Mouse (Mus musculus): Measurements from ENCODE around the gene Zkscan17. TPM values are rescaled to one million over a fixed set of nuclear protein-coding genes. Genes with fewer than 3 reads are reported as not detected.
A peak's percentile ranks its signal among the peaks of the same experiment; 100 is the strongest.

The Zkscan17 gene
- polyA plus RNA-seq, 1 experiment = 52.5 TPM

DNA sequence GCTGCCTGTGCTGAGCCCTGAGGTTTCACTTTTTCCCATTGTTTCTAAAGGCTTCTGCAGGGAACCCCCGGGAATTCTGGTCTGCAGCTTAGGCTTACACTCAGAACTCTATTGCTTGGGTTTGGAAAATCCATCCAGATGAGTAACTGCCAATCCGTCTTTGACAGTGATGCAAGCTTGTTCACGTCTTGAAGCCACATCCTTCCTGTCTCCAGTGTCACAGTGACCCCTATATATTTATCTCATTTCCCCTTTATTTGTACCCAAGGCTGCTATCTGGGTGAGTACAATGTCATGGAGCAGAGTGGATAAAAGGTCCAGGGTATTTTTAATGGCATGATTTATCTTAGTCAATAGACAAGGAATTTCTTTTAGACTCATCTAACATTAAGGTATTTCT, 14.8 kb upstream of the Zkscan17 start, which contains the start of gene Nlrp3:
Gene Nlrp3 (plus strand): TSS at position 245 of the 400 bp plus-strand sequence.
- Histone ChIP-seq H3K36me3 (ENCODE audit: control insufficient read depth, insufficient read depth, low read length, poor library complexity, severe bottlenecking) (no peaks in the 10 kb centered on the region), H3K4me3 (ENCODE audit: low read depth, low read length) (no peak within 1 kb of the TSS), H3K27me3 (ENCODE audit: control insufficient read depth, insufficient read depth, low read length, poor library complexity, severe bottlenecking) (no peaks in the 10 kb centered on the region), H3K4me1 (ENCODE audit: control insufficient read depth, insufficient read depth, low read length) (no peaks in the 10 kb centered on the region), H3K9ac (ENCODE audit: low read depth, poor library complexity, severe bottlenecking) (no peak within 1 kb of the TSS), H3K9me3 (replicated peaks; ENCODE audit: control insufficient read depth, insufficient read depth, low read length, poor library complexity, severe bottlenecking) (no peaks in the 10 kb centered on the region), H3K27ac (ENCODE audit: insufficient read depth, low read length) (no peak within 1 kb of the TSS)
- TF ChIP-seq CTCF (IDR thresholded peaks at IDR 0.05; ENCODE audit: low read depth, low read length) = no peak
- TF ChIP-seq EP300 (IDR thresholded peaks at IDR 0.05; ENCODE audit: insufficient read depth, low read depth, low read length) = no peak
- TF ChIP-seq POLR2A (IDR thresholded peaks at IDR 0.05; ENCODE audit: insufficient read depth, low read length) = no peak

DNA sequence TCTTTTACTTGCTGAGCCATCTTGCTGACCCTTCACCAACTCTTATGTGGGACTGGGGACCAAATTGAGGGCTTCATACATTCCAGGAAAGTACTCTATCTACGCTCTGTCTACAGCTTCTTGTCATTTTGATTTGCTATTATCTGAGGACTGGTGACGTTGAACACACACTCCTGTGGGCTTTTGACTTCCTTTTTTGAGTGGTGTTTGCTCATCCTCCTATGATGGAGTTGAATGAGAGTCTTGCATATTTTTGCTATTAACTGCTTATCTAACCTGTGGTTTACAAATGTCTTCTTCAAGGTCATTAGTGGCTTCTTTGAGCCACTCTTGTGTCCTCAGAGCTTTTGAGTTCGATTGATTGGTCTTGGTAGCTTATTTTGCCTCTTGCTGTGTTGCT, 13.6 kb upstream of the Zkscan17 start:
- H3K27ac ChIP-seq (ENCODE audit: insufficient read depth, low read length) = no peak overlapping the region
- no peaks in the 10 kb centered on the region for H3K9me3 ChIP-seq (replicated peaks; ENCODE audit: control insufficient read depth, insufficient read depth, low read length, poor library complexity, severe bottlenecking)
- no peaks in the 10 kb centered on the region for H3K27me3 ChIP-seq (ENCODE audit: control insufficient read depth, insufficient read depth, low read length, poor library complexity, severe bottlenecking)
- no peaks in the 10 kb centered on the region for H3K36me3 ChIP-seq (ENCODE audit: control insufficient read depth, insufficient read depth, low read length, poor library complexity, severe bottlenecking)
- no peaks in the 10 kb centered on the region for H3K4me1 ChIP-seq (ENCODE audit: control insufficient read depth, insufficient read depth, low read length)
- H3K4me3 ChIP-seq (ENCODE audit: low read depth, low read length) = no peak overlapping the region
- H3K9ac ChIP-seq (ENCODE audit: low read depth, poor library complexity, severe bottlenecking) = no peak overlapping the region
- TF ChIP-seq POLR2A (IDR thresholded peaks at IDR 0.05; ENCODE audit: insufficient read depth, low read length) = no peak
- TF ChIP-seq CTCF (IDR thresholded peaks at IDR 0.05; ENCODE audit: low read depth, low read length) = no peak

DNA sequence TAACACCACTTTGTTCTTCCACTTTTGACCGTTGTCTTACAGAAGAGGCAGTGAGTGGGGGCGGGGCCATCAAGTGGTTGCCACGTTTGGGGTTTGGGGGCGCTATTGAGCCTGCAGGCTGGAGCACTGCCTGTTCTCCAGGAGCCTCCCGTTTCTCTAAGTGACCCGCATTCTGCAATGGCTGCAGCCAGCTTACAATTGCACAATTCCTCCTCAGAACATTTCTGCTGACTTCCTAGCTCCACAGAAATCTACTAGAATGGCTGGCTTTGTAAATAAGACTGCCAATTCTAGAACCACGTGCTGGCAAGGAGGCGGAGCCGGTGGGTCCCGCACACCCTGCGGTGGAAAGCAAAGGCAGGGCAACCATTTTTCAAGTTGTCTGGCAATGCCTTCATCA, 11.8 kb upstream of the Zkscan17 start:
- Histone ChIP-seq H3K9me3 (replicated peaks; ENCODE audit: control insufficient read depth, insufficient read depth, low read length, poor library complexity, severe bottlenecking) (no peaks in the 10 kb centered on the region), H3K27me3 (ENCODE audit: control insufficient read depth, insufficient read depth, low read length, poor library complexity, severe bottlenecking) (no peaks in the 10 kb centered on the region), H3K9ac (ENCODE audit: low read depth, poor library complexity, severe bottlenecking) (no peak overlapping the region), H3K4me1 (ENCODE audit: control insufficient read depth, insufficient read depth, low read length) (no peaks in the 10 kb centered on the region), H3K36me3 (ENCODE audit: control insufficient read depth, insufficient read depth, low read length, poor library complexity, severe bottlenecking) (no peaks in the 10 kb centered on the region), H3K4me3 (ENCODE audit: low read depth, low read length) (no peak overlapping the region), H3K27ac (ENCODE audit: insufficient read depth, low read length) (no peak overlapping the region)
- peak; percentile 58 for TF ChIP-seq CTCF (IDR thresholded peaks at IDR 0.05; ENCODE audit: low read depth, low read length)
- TF ChIP-seq EP300 (IDR thresholded peaks at IDR 0.05; ENCODE audit: insufficient read depth, low read depth, low read length) = no peak

DNA sequence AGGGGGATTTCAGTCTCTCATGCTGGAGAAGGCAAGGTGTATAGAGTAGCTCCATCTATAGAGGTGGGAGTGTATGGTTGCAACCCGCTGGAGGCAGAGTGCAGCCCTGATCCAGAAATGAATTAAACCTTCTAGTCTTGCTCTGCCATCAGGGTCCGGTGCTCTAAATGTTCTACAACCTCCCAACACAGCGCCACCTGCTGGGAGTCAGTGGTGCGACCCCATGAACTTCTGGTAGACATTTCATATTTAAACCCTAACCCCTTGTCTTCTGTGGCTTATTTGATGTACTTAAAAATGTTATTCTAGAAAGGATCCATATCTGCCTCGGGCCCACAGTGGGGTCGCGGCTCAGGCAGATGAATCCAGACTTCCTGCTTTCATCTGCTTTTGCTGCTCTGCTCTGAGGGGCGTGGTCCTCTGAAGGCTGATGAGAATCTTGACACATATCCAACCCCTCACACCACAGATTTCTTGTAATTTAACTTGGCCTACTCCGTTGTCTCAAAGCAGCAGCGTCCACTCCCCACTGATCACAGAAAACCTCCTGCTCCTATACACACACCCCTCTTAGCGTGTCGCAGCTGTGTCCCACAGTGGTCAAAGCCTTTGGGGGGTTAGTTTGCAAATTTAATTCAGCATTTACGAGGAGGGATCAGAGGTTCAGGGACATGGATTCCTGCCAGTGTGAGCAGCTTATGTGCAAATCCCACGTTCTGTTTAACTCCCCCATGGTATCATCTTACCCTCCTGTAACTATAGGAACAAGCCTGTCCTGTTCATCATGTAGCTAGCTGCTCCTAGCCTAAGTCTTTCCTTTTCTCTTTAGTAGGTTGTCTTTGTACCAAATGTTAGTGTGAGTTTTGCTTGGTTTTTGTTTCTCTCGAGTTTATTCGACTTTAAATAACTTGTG, 10.9 kb upstream of the Zkscan17 start:
- no peak overlapping the region for H3K27ac ChIP-seq (ENCODE audit: insufficient read depth, low read length)
- H3K9ac ChIP-seq (ENCODE audit: low read depth, poor library complexity, severe bottlenecking) = no peak overlapping the region
- no peak overlapping the region for H3K4me3 ChIP-seq (ENCODE audit: low read depth, low read length)
- no peaks in the 10 kb centered on the region for H3K4me1 ChIP-seq (ENCODE audit: control insufficient read depth, insufficient read depth, low read length)
- TF ChIP-seq CTCF (IDR thresholded peaks at IDR 0.05; ENCODE audit: low read depth, low read length) = peak; percentile 77
- no peak for TF ChIP-seq EP300 (IDR thresholded peaks at IDR 0.05; ENCODE audit: insufficient read depth, low read depth, low read length)
- H3K36me3 ChIP-seq (ENCODE audit: control insufficient read depth, insufficient read depth, low read length, poor library complexity, severe bottlenecking) = no peaks in the 10 kb centered on the region
- no peaks in the 10 kb centered on the region for H3K27me3 ChIP-seq (ENCODE audit: control insufficient read depth, insufficient read depth, low read length, poor library complexity, severe bottlenecking)
- H3K9me3 ChIP-seq (replicated peaks; ENCODE audit: control insufficient read depth, insufficient read depth, low read length, poor library complexity, severe bottlenecking) = no peaks in the 10 kb centered on the region

DNA sequence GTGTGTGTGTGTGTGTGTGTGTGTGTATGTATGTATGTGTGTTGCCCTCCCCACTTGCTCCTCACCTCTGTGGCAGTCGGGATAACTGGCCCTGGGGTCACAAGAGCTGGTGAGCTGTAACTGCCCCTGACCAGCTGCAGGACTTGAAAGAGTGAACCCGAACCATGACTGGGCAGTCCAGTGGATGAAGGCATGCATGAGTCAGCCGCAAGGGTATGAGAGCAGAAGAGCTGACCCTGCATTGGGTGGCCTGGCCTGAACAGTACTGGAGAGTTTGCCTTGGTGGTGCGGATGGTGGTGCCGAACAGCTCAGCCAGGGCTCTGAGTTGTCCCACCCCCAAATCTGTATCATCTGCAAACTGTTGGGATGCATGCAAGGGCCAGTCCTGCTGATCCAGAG, 5.0 kb upstream of the Zkscan17 start:
- Histone ChIP-seq H3K27me3 (ENCODE audit: control insufficient read depth, insufficient read depth, low read length, poor library complexity, severe bottlenecking) (no peaks in the 10 kb centered on the region), H3K4me1 (ENCODE audit: control insufficient read depth, insufficient read depth, low read length) (no peaks in the 10 kb centered on the region), H3K9me3 (replicated peaks; ENCODE audit: control insufficient read depth, insufficient read depth, low read length, poor library complexity, severe bottlenecking) (no peaks in the 10 kb centered on the region), H3K9ac (ENCODE audit: low read depth, poor library complexity, severe bottlenecking) (no peak overlapping the region), H3K27ac (ENCODE audit: insufficient read depth, low read length) (no peak overlapping the region), H3K4me3 (ENCODE audit: low read depth, low read length) (no peak overlapping the region), H3K36me3 (ENCODE audit: control insufficient read depth, insufficient read depth, low read length, poor library complexity, severe bottlenecking) (no peaks in the 10 kb centered on the region)
- TF ChIP-seq CTCF (IDR thresholded peaks at IDR 0.05; ENCODE audit: low read depth, low read length) = no peak
- no peak for TF ChIP-seq EP300 (IDR thresholded peaks at IDR 0.05; ENCODE audit: insufficient read depth, low read depth, low read length)
- no peak for TF ChIP-seq POLR2A (IDR thresholded peaks at IDR 0.05; ENCODE audit: insufficient read depth, low read length)

DNA sequence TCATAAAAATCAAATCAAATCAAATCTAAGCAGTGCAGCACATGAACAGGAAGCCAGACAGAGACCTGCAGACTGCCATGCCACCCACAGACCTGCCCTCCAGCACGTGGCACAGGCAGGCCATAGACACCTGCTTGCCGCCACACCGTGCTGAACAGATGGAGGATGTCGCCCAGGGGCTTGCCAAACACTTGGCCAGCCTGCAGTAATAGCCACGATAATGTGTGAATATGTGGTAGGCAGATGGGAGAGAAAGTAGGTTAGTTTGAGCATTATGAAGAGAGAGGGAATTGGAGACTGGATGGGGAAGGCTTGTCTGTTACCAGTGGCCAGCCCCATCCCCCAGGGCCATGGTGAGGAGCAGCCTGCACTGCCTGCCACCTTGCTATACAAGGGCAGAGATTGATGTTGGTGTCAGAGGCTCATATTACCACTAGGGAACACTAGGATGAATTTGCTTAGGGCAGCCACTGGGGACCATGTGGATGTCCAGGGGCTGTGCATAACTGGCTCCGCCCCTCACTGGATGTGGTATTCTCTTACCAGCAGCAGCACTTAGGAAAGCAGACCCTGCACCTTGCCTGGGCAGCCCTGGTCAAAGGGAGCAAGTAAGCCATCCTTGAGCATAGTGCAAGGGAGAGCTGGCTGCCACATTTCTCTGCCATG, 4.5 kb upstream of the Zkscan17 start:
- no peak overlapping the region for H3K4me3 ChIP-seq (ENCODE audit: low read depth, low read length)
- no peak overlapping the region for H3K9ac ChIP-seq (ENCODE audit: low read depth, poor library complexity, severe bottlenecking)
- H3K36me3 ChIP-seq (ENCODE audit: control insufficient read depth, insufficient read depth, low read length, poor library complexity, severe bottlenecking) = no peaks in the 10 kb centered on the region
- no peaks in the 10 kb centered on the region for H3K27me3 ChIP-seq (ENCODE audit: control insufficient read depth, insufficient read depth, low read length, poor library complexity, severe bottlenecking)
- no peak overlapping the region for H3K27ac ChIP-seq (ENCODE audit: insufficient read depth, low read length)
- TF ChIP-seq EP300 (IDR thresholded peaks at IDR 0.05; ENCODE audit: insufficient read depth, low read depth, low read length) = no peak
- no peak for TF ChIP-seq POLR2A (IDR thresholded peaks at IDR 0.05; ENCODE audit: insufficient read depth, low read length)
- no peak for TF ChIP-seq CTCF (IDR thresholded peaks at IDR 0.05; ENCODE audit: low read depth, low read length)
- H3K9me3 ChIP-seq (replicated peaks; ENCODE audit: control insufficient read depth, insufficient read depth, low read length, poor library complexity, severe bottlenecking) = no peaks in the 10 kb centered on the region
- H3K4me1 ChIP-seq (ENCODE audit: control insufficient read depth, insufficient read depth, low read length) = no peaks in the 10 kb centered on the region

All from ES-Bruce4 (cell line).